Mouse (Mus musculus) left cerebral cortex, postnatal 14 days (tissue): ENCODE results near the gene Tnni2. TPM values are rescaled to one million over a fixed set of nuclear protein-coding genes. Genes with fewer than 3 reads are reported as not detected.
A peak's percentile ranks its signal among the peaks of the same experiment; 100 is the strongest.

Experiments used
- DNase-seq, 2 experiments: peaks; one replicate each; pipeline ENCODE4 v3.0.0; 2021 to 2022; ENCODE audit warnings: low spot score in 2 of 2, mixed read lengths in 1 of 2
- intact Hi-C: fragments of 180-260 bp; cut with DNase I; formaldehyde crosslinking; loops from one replicate; pipeline ENCODE4 v1.15.1; 2025
- total RNA-seq, 2 experiments: library from RNA; stranded (reverse); gene quantifications; 2 replicates each; pipeline ENCODE4 v1.2.3; 2021

Gene Tnni2
- total RNA-seq, 2 experiments from 2014 or later = 0.74 TPM; not detected in 1

DNA sequence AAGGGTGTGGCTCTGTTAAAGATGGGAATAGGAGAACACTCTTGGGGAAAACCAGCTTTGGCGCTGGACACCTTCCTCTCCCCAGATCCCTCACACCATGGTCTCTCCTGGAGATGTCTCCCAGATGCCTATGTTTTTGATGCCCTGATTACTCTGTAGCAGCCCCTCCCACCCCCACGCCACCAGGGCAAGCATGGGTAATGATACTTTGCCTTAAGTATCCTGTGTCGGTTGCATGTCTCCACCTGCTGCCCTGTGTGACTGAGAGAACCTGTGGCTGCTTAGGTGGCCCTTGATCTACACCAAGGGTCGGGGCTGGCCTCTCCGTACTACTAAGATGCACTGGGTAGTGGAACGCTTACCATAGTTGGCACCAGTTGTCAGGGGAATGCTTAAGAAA is 36.4 kb downstream of the Tnni2 start:
- DNase-seq = no peak
- intact Hi-C loops = no loop called here

DNA sequence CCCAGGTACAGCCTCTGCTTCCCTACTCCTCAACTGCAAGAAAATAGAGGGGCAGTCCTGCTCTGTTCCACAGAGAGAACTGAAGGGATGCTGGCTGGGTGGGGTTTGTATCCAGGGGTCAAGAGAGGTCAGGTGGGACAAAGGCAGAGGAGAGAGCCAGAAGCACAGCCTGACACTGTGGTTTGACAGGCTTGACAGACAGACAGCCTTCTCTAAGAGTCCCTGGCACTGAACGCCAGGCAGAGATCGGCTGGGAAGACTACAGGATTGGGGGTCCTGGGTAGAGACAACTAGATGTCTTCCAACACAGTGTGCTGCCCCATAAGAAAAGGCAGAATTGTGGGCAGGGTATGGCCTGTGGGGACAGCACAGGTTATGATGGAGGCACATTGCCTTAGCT is 37.0 kb downstream of the Tnni2 start:
- intact Hi-C loops = no loop called here

DNA sequence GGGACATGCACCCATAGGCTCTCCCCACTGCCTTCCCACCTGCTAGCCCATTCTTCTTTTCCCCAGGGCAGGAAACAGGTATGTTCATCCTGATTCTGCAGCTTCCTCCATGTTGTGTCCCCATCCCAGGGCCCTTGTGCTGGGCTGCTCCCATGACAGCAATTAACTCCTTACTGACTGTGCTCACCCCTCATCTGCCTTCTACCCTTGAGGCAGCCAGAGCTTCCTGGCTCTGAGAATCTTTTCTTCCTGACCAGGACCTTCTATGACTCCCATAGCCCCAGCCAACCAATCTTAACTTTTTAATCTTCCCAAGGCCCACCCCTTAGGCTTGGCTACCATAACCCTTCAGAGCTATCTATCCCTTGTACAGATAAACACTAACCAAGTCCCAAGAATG is 37.7 kb downstream of the Tnni2 start:
- no peak for DNase-seq
- intact Hi-C loops = no loop called here

More for the DNA sequence above, 37.0 kb downstream of the Tnni2 start:
- DNase-seq = no peak

DNA sequence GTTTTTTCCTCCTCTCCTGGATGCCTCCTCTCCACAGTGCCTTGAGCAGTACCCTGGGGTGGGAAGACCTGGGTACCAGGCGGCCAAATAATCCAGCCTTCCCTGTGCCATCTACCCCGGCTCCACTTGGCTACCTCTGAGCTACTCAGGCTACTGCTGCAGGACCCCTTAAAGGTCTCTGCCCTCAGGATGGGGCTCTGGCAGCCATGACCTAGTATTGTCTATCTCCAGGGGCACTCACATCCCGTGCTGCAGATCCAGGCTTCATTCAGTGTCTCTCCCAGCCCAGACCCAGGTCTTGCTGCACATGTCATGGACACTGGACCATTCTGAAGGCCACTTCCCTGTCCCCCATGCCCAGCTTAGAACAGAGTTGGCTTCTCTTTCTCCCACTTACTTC is 38.3 kb downstream of the Tnni2 start:
- intact Hi-C loops = no loop called here
- no peak for DNase-seq

DNA sequence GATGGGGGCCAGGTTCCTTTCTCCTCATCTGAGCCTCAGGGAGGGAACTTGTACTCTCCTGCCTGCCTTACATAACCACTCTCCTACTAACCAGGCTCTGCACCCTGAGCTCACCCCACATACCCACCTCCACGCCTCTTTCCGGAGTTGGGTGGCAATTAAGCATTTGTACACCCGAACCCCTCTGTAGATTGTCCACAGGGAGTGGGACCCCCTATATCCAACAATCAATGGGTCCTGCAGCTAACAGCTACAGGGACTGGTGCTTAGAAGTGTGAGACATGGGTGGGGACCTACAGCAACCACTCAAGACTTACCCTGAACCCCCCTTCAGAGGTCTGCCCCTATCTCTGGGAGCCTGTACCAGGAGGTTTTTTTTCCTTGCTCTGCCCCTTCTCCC is 39.1 kb downstream of the Tnni2 start:
- no peak for DNase-seq
- intact Hi-C loops = no loop called here

- no peak for DNase-seq
- intact Hi-C loops = no loop called here
Observed at GRCm38 (mm10) chr7:142481186-142481567, 39.6 kb downstream of the Tnni2 start.

DNA sequence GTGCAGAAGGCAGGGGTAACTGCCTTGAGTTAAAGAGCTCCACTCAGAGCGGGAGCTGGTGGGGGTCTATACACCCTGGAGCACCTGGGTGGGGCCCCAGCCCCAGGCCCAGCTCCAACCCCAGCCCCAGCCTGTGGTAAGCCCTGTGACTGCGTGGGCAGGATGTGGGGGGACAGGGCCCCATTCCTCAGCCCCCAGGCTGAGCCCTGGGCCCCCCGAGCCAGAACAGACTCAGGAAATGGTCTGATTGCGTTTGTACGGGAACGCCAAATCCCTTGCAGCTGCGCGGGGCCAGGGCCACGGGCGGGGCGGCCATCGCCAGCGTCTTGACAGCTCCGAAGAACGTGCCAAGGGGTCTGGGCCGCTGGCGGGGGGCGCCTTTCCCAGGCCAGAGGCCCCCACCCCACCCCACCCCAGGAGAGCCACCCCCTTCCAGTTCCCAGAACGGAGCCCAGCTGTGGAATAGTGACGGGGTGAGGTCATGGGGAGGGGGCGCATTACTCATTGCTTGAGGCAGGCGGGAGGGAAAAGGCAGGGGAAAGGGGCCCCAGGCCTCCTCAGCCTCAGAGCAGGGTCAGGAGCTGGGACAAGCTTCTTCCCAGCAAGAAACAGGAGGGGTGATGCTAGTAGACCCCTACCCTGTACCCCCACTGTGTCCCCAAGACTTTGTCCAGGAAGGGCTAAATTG is 40.1 kb downstream of the Tnni2 start:
- no peak for DNase-seq
- intact Hi-C loops = no loop called here

- intact Hi-C loops = no loop called here
- no peak for DNase-seq
Observed at GRCm38 (mm10) chr7:142482256-142482609, 40.6 kb downstream of the Tnni2 start.

- intact Hi-C loops = no loop called here
- DNase-seq = no peak
Observed at GRCm38 (mm10) chr7:142483136-142483535, 41.5 kb downstream of the Tnni2 start.

GRCm38 (mm10) chr7:142484780-142485179 is 43.2 kb downstream of the Tnni2 start:
- intact Hi-C loops = loop anchor here (5.0 kb wide), 2 partner anchors 43 to 98 kb away; no protein-coding TSS in a partner anchor
- no peak for DNase-seq

DNA sequence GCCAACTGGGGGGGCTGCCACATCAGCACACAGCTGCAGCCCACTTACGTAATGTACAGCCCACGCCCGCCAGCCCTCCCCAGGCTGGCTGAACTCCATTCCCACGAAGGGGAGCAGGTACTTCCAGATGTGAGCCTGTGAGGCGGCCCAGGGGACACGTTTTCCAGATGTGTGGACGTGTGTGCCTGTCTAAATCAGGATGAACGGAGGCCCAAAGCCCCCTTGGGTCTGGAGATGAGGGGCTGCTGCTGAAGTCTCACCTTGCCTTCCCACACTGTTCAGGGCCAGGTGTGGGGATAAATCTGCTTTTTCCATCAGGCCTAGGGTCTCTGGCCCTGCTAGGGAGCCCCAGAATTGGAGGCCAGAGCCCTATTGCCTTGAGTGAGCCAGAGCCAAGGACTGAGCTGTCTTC is 45.1 kb downstream of the Tnni2 start:
- no peak for DNase-seq

GRCm38 (mm10) chr7:142487341-142487859 is 45.8 kb downstream of the Tnni2 start:
- DNase-seq = peak; percentile 55 to 60
- intact Hi-C loops = loop anchor here (5.0 kb wide), 2 partner anchors 40 to 95 kb away; no protein-coding TSS in a partner anchor

More for the DNA sequence above, 45.1 kb downstream of the Tnni2 start:
- intact Hi-C loops = loop anchor here (5.0 kb wide), 2 partner anchors 41 to 96 kb away; no protein-coding TSS in a partner anchor

- DNase-seq = no peak
- intact Hi-C loops = loop anchor here (5.0 kb wide), 2 partner anchors 39 to 94 kb away; no protein-coding TSS in a partner anchor
Observed at GRCm38 (mm10) chr7:142488053-142488452, 46.4 kb downstream of the Tnni2 start.

DNA sequence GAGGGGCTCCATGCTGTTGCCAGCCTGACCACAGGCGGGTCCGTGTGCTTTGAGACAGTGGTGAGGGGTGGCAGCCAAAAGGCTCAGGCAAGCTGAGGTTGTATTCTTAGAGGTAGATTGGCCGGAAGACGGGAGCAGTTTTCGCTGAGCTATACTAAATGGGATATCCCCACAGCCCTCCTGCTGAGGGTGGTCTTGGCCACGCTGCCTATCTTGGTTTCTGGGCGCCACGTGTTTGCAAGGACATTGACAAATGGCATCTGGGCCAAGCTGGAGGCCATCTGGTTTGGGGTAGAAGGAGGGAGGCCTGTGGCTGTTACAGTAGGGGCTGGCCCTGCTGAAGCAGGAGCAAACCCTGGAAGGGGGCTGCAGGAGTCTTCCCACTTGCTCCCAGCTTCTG is 51.9 kb downstream of the Tnni2 start:
- intact Hi-C loops = no loop called here
- DNase-seq = no peak

Other genes with a start within 250 kb of the Tnni2 start
- not detected for gene Krtap5-3, start 240.4 kb upstream of the Tnni2 start, total RNA-seq
- gene Gm7579, start 229.9 kb upstream of the Tnni2 start, total RNA-seq = not detected
- gene Krtap5-5, start 211.8 kb upstream of the Tnni2 start, total RNA-seq = not detected
- not detected for gene Gm40460, start 200.7 kb upstream of the Tnni2 start, total RNA-seq
- not detected for gene Gm2431, start 183.5 kb upstream of the Tnni2 start, total RNA-seq
- not detected for gene Gm4559, start 167.4 kb upstream of the Tnni2 start, total RNA-seq
- gene Krtap5-1, start 144.7 kb upstream of the Tnni2 start, total RNA-seq = not detected
- gene Krtap5-4, start 138.3 kb upstream of the Tnni2 start, total RNA-seq = not detected
- gene Ifitm10, start 68.1 kb upstream of the Tnni2 start, total RNA-seq = 10 to 100 TPM; 22.3 to 24.9 TPM
- 1 to 10 TPM; 2.1 to 7.1 TPM for gene Gm49369, start 59.1 kb upstream of the Tnni2 start, total RNA-seq
- gene Ctsd, start 53.8 kb upstream of the Tnni2 start, total RNA-seq = 100 to 1,000 TPM; 295 to 303 TPM
- under 1 TPM in 1 of 2 experiments, not detected in 1; 0.44 TPM for gene Syt8, start 7.0 kb upstream of the Tnni2 start, total RNA-seq
- gene Lsp1, start 19.0 kb downstream of the Tnni2 start, total RNA-seq = 1 to 10 TPM; 6.4 to 7.7 TPM
- gene Tnnt3, start 57.0 kb downstream of the Tnni2 start, total RNA-seq = not detected
- 1 to 10 TPM; 4.1 to 8.0 TPM for gene Mrpl23, start 90.9 kb downstream of the Tnni2 start, total RNA-seq
- 100 to 1,000 TPM; 179 to 218 TPM for gene Igf2, start 225.0 kb downstream of the Tnni2 start, total RNA-seq
- gene Gm49394, start 228.1 kb downstream of the Tnni2 start, total RNA-seq = under 1 TPM in 1 of 2 experiments, not detected in 1; 0.11 TPM